Mouse (Mus musculus) midbrain, embryonic 11.5 days (tissue): ENCODE measurements at regions not wholly inside any gene's neighbourhood (a gene's known extent, or its start where the extent isn't known, plus 50 kb on each side); places are given as distances from the start of the nearest gene placed in this dataset.
A peak's percentile ranks its signal among the peaks of the same experiment; 100 is the strongest.

Experiments used
- ATAC-seq: fragments of 200-750 bp; cut with Nextera tagmentation; 2 replicates; pipeline ENCODE4 v1.8.0; 2017; ENCODE audit warnings: moderate TSS enrichment, moderate library complexity; ENCODE audit not compliant: low FRiP score
- DNase-seq: peaks from one replicate; pipeline ENCODE4 v3.0.0; 2015; ENCODE audit warnings: low spot score; ENCODE audit errors: missing footprints
- H3K27ac ChIP-seq: fragments of 300-500 bp; sonication (generic); 2 replicates; pipeline ENCODE4 v1.5.1; 2014; ENCODE audit warnings: low read depth, low read length
- H3K27me3 ChIP-seq: fragments of 300-500 bp; sonication (generic); 2 replicates; pipeline ENCODE4 v1.6.1; 2014; ENCODE audit warnings: mild to moderate bottlenecking, low read length, moderate library complexity, mixed read lengths; ENCODE audit not compliant: control insufficient read depth, insufficient read depth
- H3K36me3 ChIP-seq: fragments of 300-500 bp; sonication (generic); 2 replicates; pipeline ENCODE4 v1.6.1; 2014; ENCODE audit warnings: mild to moderate bottlenecking, low read length, moderate library complexity, mixed read lengths; ENCODE audit not compliant: control insufficient read depth, insufficient read depth
- H3K4me1 ChIP-seq: fragments of 300-500 bp; sonication (generic); 2 replicates; pipeline ENCODE4 v1.6.1; 2014; ENCODE audit warnings: low read length; ENCODE audit not compliant: control insufficient read depth, insufficient read depth
- H3K4me2 ChIP-seq: fragments of 300-500 bp; sonication (generic); 2 replicates; pipeline ENCODE4 v1.6.1; 2014; ENCODE audit warnings: mild to moderate bottlenecking, moderate library complexity
- H3K4me3 ChIP-seq: fragments of 300-500 bp; sonication (generic); 2 replicates; pipeline ENCODE4 v1.5.1; 2014; ENCODE audit warnings: low read depth, low read length
- H3K9ac ChIP-seq: fragments of 300-500 bp; sonication (generic); 2 replicates; pipeline ENCODE4 v1.6.1; 2014; ENCODE audit warnings: low read length
- H3K9me3 ChIP-seq: fragments of 300-500 bp; sonication (generic); 2 replicates; pipeline ENCODE4 v1.6.1; 2016; ENCODE audit warnings: low read length; ENCODE audit not compliant: control insufficient read depth
- WGBS: fragments of 180-500 bp; shearing (Covaris S2); extraction: QIAGEN DNeasy Blood & Tissue Kit; methylation state at CpG from one replicate; pipeline ENCODE4 v1.1.7; 2014; 5-methylcytosine and 5-hydroxymethylcytosine counted together

- Histone ChIP-seq H3K4me1 (no peaks in the 10 kb centered on the region), H3K4me3 (no peak overlapping the region), H3K9ac (no peak overlapping the region), H3K4me2 (no peak overlapping the region), H3K9me3 (no peaks in the 10 kb centered on the region), H3K27ac (no peak overlapping the region), H3K36me3 (no peaks in the 10 kb centered on the region), H3K27me3 (no peaks in the 10 kb centered on the region)
- DNase-seq (no peak), ATAC-seq (no peak)
- WGBS: 87% methylated on average over 3 of the region's 3 CpGs
Measured at GRCm38 (mm10) chr6:140258761-140259160, 165.1 kb upstream of the Plekha5 start.

GRCm38 (mm10) chr6:140258101-140258500 lies 165.8 kb upstream of the Plekha5 start:
- H3K36me3 ChIP-seq: no peaks in the 10 kb centered on the region
- DNase-seq (no peak), ATAC-seq (0 out of 2 replicates have a peak, but pooled peaks have one; percentile 33)
- H3K4me2 ChIP-seq: no peak overlapping the region
- H3K27ac ChIP-seq: no peak overlapping the region
- no peak overlapping the region for H3K9ac ChIP-seq
- H3K9me3 ChIP-seq: no peaks in the 10 kb centered on the region
- no peak overlapping the region for H3K4me3 ChIP-seq
- no peaks in the 10 kb centered on the region for H3K4me1 ChIP-seq
- no peaks in the 10 kb centered on the region for H3K27me3 ChIP-seq
- WGBS: 87% methylated on average over 5 of the region's 5 CpGs

- ATAC-seq (no peak), DNase-seq (no peak)
- WGBS: 90% methylated on average over 4 of the region's 4 CpGs
- no peaks in the 10 kb centered on the region for H3K36me3 ChIP-seq
- H3K9me3 ChIP-seq: no peaks in the 10 kb centered on the region
- H3K4me3 ChIP-seq: no peak overlapping the region
- no peaks in the 10 kb centered on the region for H3K4me1 ChIP-seq
- no peak overlapping the region for H3K27ac ChIP-seq
- no peak overlapping the region for H3K9ac ChIP-seq
- no peaks in the 10 kb centered on the region for H3K27me3 ChIP-seq
- no peak overlapping the region for H3K4me2 ChIP-seq
Measured at GRCm38 (mm10) chr6:140251527-140251926, 172.3 kb upstream of the Plekha5 start.

GRCm38 (mm10) chr6:140243411-140244151 lies 180.3 kb upstream of the Plekha5 start:
- H3K27me3 ChIP-seq: no peaks in the 10 kb centered on the region
- WGBS: 30% methylated on average over 8 of the region's 8 CpGs
- DNase-seq (peak; percentile 89), ATAC-seq (peak; percentile 91)
- no peak overlapping the region for H3K4me2 ChIP-seq
- peak overlapping the region; percentile 8; the same call in 1 of the 2 replicates for H3K27ac ChIP-seq
- peaks cover 5% of the 10 kb centered on the region for H3K4me1 ChIP-seq
- H3K36me3 ChIP-seq: no peaks in the 10 kb centered on the region
- H3K4me3 ChIP-seq: no peak overlapping the region
- no peaks in the 10 kb centered on the region for H3K9me3 ChIP-seq
- no peak overlapping the region for H3K9ac ChIP-seq

GRCm38 (mm10) chr6:140239356-140239755 lies 184.5 kb upstream of the Plekha5 start:
- H3K36me3 ChIP-seq: no peaks in the 10 kb centered on the region
- no peak overlapping the region for H3K4me2 ChIP-seq
- no peak overlapping the region for H3K4me3 ChIP-seq
- peaks cover 5% of the 10 kb centered on the region for H3K4me1 ChIP-seq
- no peaks in the 10 kb centered on the region for H3K27me3 ChIP-seq
- H3K27ac ChIP-seq: no peak overlapping the region
- ATAC-seq (no peak), DNase-seq (no peak)
- 94% methylated on average over 8 of the region's 8 CpGs for WGBS
- no peak overlapping the region for H3K9ac ChIP-seq
- no peaks in the 10 kb centered on the region for H3K9me3 ChIP-seq

- no peak overlapping the region for H3K9ac ChIP-seq
- no peak overlapping the region for H3K4me2 ChIP-seq
- no peaks in the 10 kb centered on the region for H3K4me1 ChIP-seq
- no peak overlapping the region for H3K27ac ChIP-seq
- ATAC-seq (no peak), DNase-seq (no peak)
- H3K36me3 ChIP-seq: no peaks in the 10 kb centered on the region
- H3K9me3 ChIP-seq: no peaks in the 10 kb centered on the region
- WGBS: 91% methylated on average over 4 of the region's 4 CpGs
- H3K27me3 ChIP-seq: no peaks in the 10 kb centered on the region
- no peak overlapping the region for H3K4me3 ChIP-seq
Measured at GRCm38 (mm10) chr6:140231537-140231936, 190.3 kb upstream of the Plcz1 start.

GRCm38 (mm10) chr6:140229295-140229694 lies 188.0 kb upstream of the Plcz1 start:
- H3K27ac ChIP-seq: no peak overlapping the region
- H3K27me3 ChIP-seq: no peaks in the 10 kb centered on the region
- no peak overlapping the region for H3K9ac ChIP-seq
- no peak overlapping the region for H3K4me3 ChIP-seq
- H3K36me3 ChIP-seq: no peaks in the 10 kb centered on the region
- ATAC-seq (0 out of 2 replicates have a peak, but pooled peaks have one; percentile 59), DNase-seq (no peak)
- H3K9me3 ChIP-seq: no peaks in the 10 kb centered on the region
- no peak overlapping the region for H3K4me2 ChIP-seq
- WGBS: 73% methylated on average over 9 of the region's 9 CpGs
- no peaks in the 10 kb centered on the region for H3K4me1 ChIP-seq

- Histone ChIP-seq H3K4me1 (no peaks in the 10 kb centered on the region), H3K9ac (no peak overlapping the region), H3K27me3 (no peaks in the 10 kb centered on the region), H3K4me3 (no peak overlapping the region), H3K27ac (no peak overlapping the region), H3K9me3 (no peaks in the 10 kb centered on the region), H3K4me2 (no peak overlapping the region), H3K36me3 (no peaks in the 10 kb centered on the region)
- WGBS: 78% methylated on average over 7 of the region's 7 CpGs
- ATAC-seq (no peak), DNase-seq (no peak)
Measured at GRCm38 (mm10) chr6:140228741-140229140, 187.5 kb upstream of the Plcz1 start.

- no peak overlapping the region for H3K4me3 ChIP-seq
- no peak for DNase-seq
- WGBS: 76% methylated on average over 1 of the region's 1 CpGs
- H3K4me2 ChIP-seq: no peak overlapping the region
- H3K36me3 ChIP-seq: no peaks in the 10 kb centered on the region
- H3K4me1 ChIP-seq: no peaks in the 10 kb centered on the region
- no peak for ATAC-seq
- H3K27me3 ChIP-seq: no peaks in the 10 kb centered on the region
- no peaks in the 10 kb centered on the region for H3K9me3 ChIP-seq
- no peak overlapping the region for H3K27ac ChIP-seq
- no peak overlapping the region for H3K9ac ChIP-seq
Measured at GRCm38 (mm10) chr6:140222534-140223324, 181.5 kb upstream of the Plcz1 start.
